Mouse (Mus musculus) left cerebral cortex, adult 11 months (tissue): ENCODE measurements around the gene Emc8.

Source experiments
- DNase-seq: peaks from one replicate; pipeline ENCODE4 v3.0.0; 2022; ENCODE audit warnings: low spot score

Emc8 gene

GRCm38 (mm10) chr8:120668374-120668905 is at the start of gene Emc8:
Gene Emc8, minus strand, starts transcription at chr8:120668573.
- DNase-seq: no peak

- DNase-seq: no peak
Observed at GRCm38 (mm10) chr8:120715996-120716680, 47.8 kb upstream of the Emc8 start.

- no peak for DNase-seq
Observed at GRCm38 (mm10) chr8:120715200-120715599, 46.8 kb upstream of the Emc8 start.

GRCm38 (mm10) chr8:120709176-120709575 is 40.8 kb upstream of the Emc8 start:
- no peak for DNase-seq

GRCm38 (mm10) chr8:120706193-120706592 is 37.8 kb upstream of the Emc8 start:
- no peak for DNase-seq

GRCm38 (mm10) chr8:120705163-120705562 is 36.8 kb upstream of the Emc8 start:
- no peak for DNase-seq

GRCm38 (mm10) chr8:120704203-120704602 is 35.8 kb upstream of the Emc8 start:
- no peak for DNase-seq

- no peak for DNase-seq
Observed at GRCm38 (mm10) chr8:120701758-120702465, 33.5 kb upstream of the Emc8 start.

GRCm38 (mm10) chr8:120700053-120700452 is 31.7 kb upstream of the Emc8 start:
- DNase-seq: no peak

- DNase-seq: no peak
Observed at GRCm38 (mm10) chr8:120699565-120699964, 31.2 kb upstream of the Emc8 start.

- DNase-seq: no peak
Observed at GRCm38 (mm10) chr8:120699079-120699478, 30.7 kb upstream of the Emc8 start.

GRCm38 (mm10) chr8:120698426-120698825 is 30.1 kb upstream of the Emc8 start:
- DNase-seq: no peak

GRCm38 (mm10) chr8:120697979-120698272 is 29.6 kb upstream of the Emc8 start:
- no peak for DNase-seq

- DNase-seq: no peak
Observed at GRCm38 (mm10) chr8:120697154-120697978, 29.0 kb upstream of the Emc8 start.

GRCm38 (mm10) chr8:120696401-120697153 is 28.2 kb upstream of the Emc8 start:
- DNase-seq: no peak

- no peak for DNase-seq
Observed at GRCm38 (mm10) chr8:120693861-120694493, 25.6 kb upstream of the Emc8 start.

- no peak for DNase-seq
Observed at GRCm38 (mm10) chr8:120692934-120693333, 24.6 kb upstream of the Emc8 start.

GRCm38 (mm10) chr8:120688511-120688910 is 20.1 kb upstream of the Emc8 start:
- no peak for DNase-seq

GRCm38 (mm10) chr8:120687786-120688185 is 19.4 kb upstream of the Emc8 start:
- no peak for DNase-seq

GRCm38 (mm10) chr8:120686576-120686975 is 18.2 kb upstream of the Emc8 start:
- DNase-seq: no peak

GRCm38 (mm10) chr8:120686051-120686450 is 17.7 kb upstream of the Emc8 start:
- DNase-seq: no peak
